24 mouse cellular contexts compared by ENCODE assay signal in genomic region chr2:148690781-148691180, GRCm38 (mm10). TPM values are rescaled to one million over a fixed set of nuclear protein-coding genes. Genes with fewer than 3 reads are reported as not detected.
DNase-seq lines count a peak whose midpoint lies in the region; TF ChIP-seq lines count a peak whose summit lies in the region.
"Had no signal": no experiment of that assay in that cellular context is flagged by ENCODE, and none has a peak within 500 bp of the region (broad histone marks: within the 10 kb centered on the region; RNA-seq: fewer than 3 reads in every experiment).

No protein-coding gene starts in this region.

- H3ac ChIP-seq in myocyte (ENCODE audit: control insufficient read depth, insufficient read length), result no peak overlapping the region

- H3K4me3 ChIP-seq in myocyte, result no peak overlapping the region
- H3K4me3 ChIP-seq: embryonic facial prominence, embryonic 10.5 days; embryonic facial prominence, embryonic 12.5 days; forebrain, embryonic 13.5 days; forebrain, embryonic 15.5 days had no signal

- H3K36me3 ChIP-seq in myocyte (ENCODE audit: control insufficient read depth, insufficient read depth), result peaks cover 72% of the 10 kb centered on the region

- intact Hi-C loops in heart, postnatal 10 days (cut with DNase I), result no loop called here

- H3K4me2 ChIP-seq in myocyte (ENCODE audit: low read depth), result no peak overlapping the region
- H3K4me2 ChIP-seq: embryonic facial prominence, embryonic 12.5 days; forebrain, embryonic 13.5 days; forebrain, embryonic 15.5 days had no signal

- peak; percentile 84 for DNase-seq in heart, adult 11 months
- DNase-seq in heart, postnatal 10 days, result no peak
- peak; percentile 24 for DNase-seq in kidney, adult 9 months
- DNase-seq in kidney, postnatal 10 days, result no peak
- DNase-seq in cerebellum, postnatal 4 days (ENCODE audit: low spot score in 2 of 2), result no peak
- DNase-seq: adrenal gland, adult 2 months; adrenal gland, postnatal 10 days; adrenal gland, postnatal 25 days; cerebellum, adult 11 months; cerebellum, adult 18-20 months; cerebellum, adult 8-10 months; cerebellum, adult 9-11 months; cerebellum, postnatal 14 days; cerebellum, postnatal 36 days had no signal

- H3K79me2 ChIP-seq in myocyte (ENCODE audit: control insufficient read depth, insufficient read depth), result no peaks in the 10 kb centered on the region

- no peaks in the 10 kb centered on the region for H3K27me3 ChIP-seq in myocyte (ENCODE audit: control insufficient read depth, insufficient read depth, insufficient read length)
- H3K27me3 ChIP-seq: embryonic facial prominence, embryonic 12.5 days; forebrain, embryonic 13.5 days; forebrain, embryonic 15.5 days had no signal

- TF ChIP-seq POLR2A in myocyte (IDR thresholded peaks at IDR 0.05; ENCODE audit: insufficient read length, low read depth), result no peak

TF ChIP-seq in myocyte, 11 proteins besides CTCF, POLR2A, EP300 and RAD21:
- TF ChIP-seq E2F4 (IDR thresholded peaks at IDR 0.05; ENCODE audit: insufficient read depth), result no peak
- no peak for TF ChIP-seq MYOD1 (IDR thresholded peaks at IDR 0.05; ENCODE audit: control insufficient read depth in 1 of 3, insufficient read length in 2 of 3, low read depth in 2 of 3)
- no peak for TF ChIP-seq MYOG (IDR thresholded peaks at IDR 0.05; ENCODE audit: control insufficient read depth in 1 of 3, insufficient read depth in 1 of 3, insufficient read length in 2 of 3, low read depth in 2 of 3)
- TF ChIP-seq REST (IDR thresholded peaks at IDR 0.05; ENCODE audit: insufficient read depth, insufficient read length), result no peak
- no peak for TF ChIP-seq CEBPB (IDR thresholded peaks at IDR 0.05; ENCODE audit: insufficient read depth, poor library complexity, severe bottlenecking)
- peak; percentile 72 for TF ChIP-seq POLR2AphosphoS2 (IDR thresholded peaks at IDR 0.05; ENCODE audit: insufficient read length, low read depth)
- TF ChIP-seq MAX (IDR thresholded peaks at IDR 0.05; ENCODE audit: low read depth), result no peak
- no peak for TF ChIP-seq USF1 (IDR thresholded peaks at IDR 0.05; ENCODE audit: low read depth)

RNA-seq across cellular contexts. Expression of gene Gzf1, which starts 10.0 kb away (rescaled TPM):
- total RNA-seq in heart, postnatal 10 days (2021), result 10 to 100 TPM; 21.5 to 22.2 TPM
- 12.7 TPM for polyA plus RNA-seq in myocyte (2012; fragmentation: generic; extraction: Trizol)

RNA-seq across cellular contexts. Expression of gene Nxt1, which starts 18.4 kb away (rescaled TPM):
- 10 to 100 TPM in 1 of 2 experiments, 1 to 10 TPM in 1; 9.4 to 14.2 TPM for total RNA-seq in heart, postnatal 10 days (2021)
- 36.8 TPM for polyA plus RNA-seq in myocyte (2012; fragmentation: generic; extraction: Trizol)

RNA-seq across cellular contexts. Expression of gene Napb, which starts 41.5 kb away (rescaled TPM):
- total RNA-seq in heart, postnatal 10 days (2021), result 1 to 10 TPM; 2.1 to 2.5 TPM
- 2.3 TPM for polyA plus RNA-seq in myocyte (2012; fragmentation: generic; extraction: Trizol)
- total RNA-seq: MEL had no signal

RNA-seq across cellular contexts. Expression of gene Cstl1, which starts 59.4 kb away (rescaled TPM):
- not detected for total RNA-seq in heart, postnatal 10 days (2021)
- polyA plus RNA-seq in myocyte (2012; fragmentation: generic; extraction: Trizol), result 0.07 TPM
- total RNA-seq: adrenal gland, postnatal 10 days; ES-E14; MEL had no signal
- polyA plus RNA-seq: adrenal gland, adult 2 months; brain, embryonic 14.5 days; embryonic facial prominence, embryonic 10.5 days; embryonic facial prominence, embryonic 12.5 days; embryonic facial prominence, embryonic 14.5 days; forebrain, embryonic 11.5 days; forebrain, embryonic 13.5 days; forebrain, embryonic 15.5 days had no signal

Comparison
In these comparisons a context has a peak if more than half of its experiments do, and no peak if none do; other contexts are left out.
1. DNase-seq: peak in heart, adult 11 months (single experiment) and kidney, adult 9 months (single experiment); none in heart, postnatal 10 days (0 of 2), kidney, postnatal 10 days (single experiment) and cerebellum, postnatal 4 days (0 of 2).